Mouse (Mus musculus): ENCODE measurements around the gene Saxo1.

The Saxo1 gene

GRCm38 (mm10) chr4:86558228-86558627, at the start of gene Saxo1:
Saxo1 (minus strand) TSS chr4:86558328.
- DNase-seq (ENCODE audit: low read depth): no peak

- DNase-seq (ENCODE audit: low read depth): no peak
Observed at GRCm38 (mm10) chr4:86591304-86591703, 33.2 kb upstream of the Saxo1 start.

GRCm38 (mm10) chr4:86588236-86588635, 30.1 kb upstream of the Saxo1 start:
- peak; percentile 23 for DNase-seq (ENCODE audit: low read depth)

GRCm38 (mm10) chr4:86580591-86580990, 22.5 kb upstream of the Saxo1 start:
- DNase-seq (ENCODE audit: low read depth): no peak

GRCm38 (mm10) chr4:86580056-86580455, 21.9 kb upstream of the Saxo1 start:
- DNase-seq (ENCODE audit: low read depth): no peak

- DNase-seq (ENCODE audit: low read depth): no peak
Observed at GRCm38 (mm10) chr4:86576630-86577225, 18.6 kb upstream of the Saxo1 start.

- no peak for DNase-seq (ENCODE audit: low read depth)
Observed at GRCm38 (mm10) chr4:86576120-86576541, 18.0 kb upstream of the Saxo1 start.

GRCm38 (mm10) chr4:86575283-86575983, 17.3 kb upstream of the Saxo1 start, which contains the start of gene Rraga:
Rraga (plus strand) TSS chr4:86575668.
- peak; percentile 95 for DNase-seq (ENCODE audit: low read depth)

- DNase-seq (ENCODE audit: low read depth): no peak
Observed at GRCm38 (mm10) chr4:86574939-86575282, 16.8 kb upstream of the Saxo1 start.

- no peak for DNase-seq (ENCODE audit: low read depth)
Observed at GRCm38 (mm10) chr4:86561061-86561460, 2.9 kb upstream of the Saxo1 start.

GRCm38 (mm10) chr4:86559006-86559405, 878 bp upstream of the Saxo1 start:
- DNase-seq (ENCODE audit: low read depth): no peak

GRCm38 (mm10) chr4:86557371-86557770, 757 bp downstream of the Saxo1 start:
- DNase-seq (ENCODE audit: low read depth): no peak

GRCm38 (mm10) chr4:86555035-86555707, 3.0 kb downstream of the Saxo1 start:
- peak; percentile 54 for DNase-seq (ENCODE audit: low read depth)

- no peak for DNase-seq (ENCODE audit: low read depth)
Observed at GRCm38 (mm10) chr4:86548332-86548731, 9.8 kb downstream of the Saxo1 start.

- DNase-seq (ENCODE audit: low read depth): no peak
Observed at GRCm38 (mm10) chr4:86545615-86546014, 12.5 kb downstream of the Saxo1 start.

GRCm38 (mm10) chr4:86543999-86544398, 14.1 kb downstream of the Saxo1 start:
- DNase-seq (ENCODE audit: low read depth): no peak

GRCm38 (mm10) chr4:86541573-86541972, 16.6 kb downstream of the Saxo1 start:
- DNase-seq (ENCODE audit: low read depth): no peak

GRCm38 (mm10) chr4:86538936-86539335, 19.2 kb downstream of the Saxo1 start:
- DNase-seq (ENCODE audit: low read depth): no peak

GRCm38 (mm10) chr4:86537972-86538371, 20.2 kb downstream of the Saxo1 start:
- DNase-seq (ENCODE audit: low read depth): peak; percentile 65

GRCm38 (mm10) chr4:86534091-86534481, 24.0 kb downstream of the Saxo1 start:
- no peak for DNase-seq (ENCODE audit: low read depth)

- no peak for DNase-seq (ENCODE audit: low read depth)
Observed at GRCm38 (mm10) chr4:86533406-86534090, 24.6 kb downstream of the Saxo1 start.

GRCm38 (mm10) chr4:86529161-86529560, 29.0 kb downstream of the Saxo1 start:
- no peak for DNase-seq (ENCODE audit: low read depth)

All from naive thymus-derived CD4-positive, alpha-beta T cell, adult 2 months (primary cell).